Mouse (Mus musculus): ENCODE measurements at regions not wholly inside any gene's neighbourhood (a gene's known extent, or its start where the extent isn't known, plus 50 kb on each side); places are given as distances from the start of the nearest gene placed in this dataset.

DNA sequence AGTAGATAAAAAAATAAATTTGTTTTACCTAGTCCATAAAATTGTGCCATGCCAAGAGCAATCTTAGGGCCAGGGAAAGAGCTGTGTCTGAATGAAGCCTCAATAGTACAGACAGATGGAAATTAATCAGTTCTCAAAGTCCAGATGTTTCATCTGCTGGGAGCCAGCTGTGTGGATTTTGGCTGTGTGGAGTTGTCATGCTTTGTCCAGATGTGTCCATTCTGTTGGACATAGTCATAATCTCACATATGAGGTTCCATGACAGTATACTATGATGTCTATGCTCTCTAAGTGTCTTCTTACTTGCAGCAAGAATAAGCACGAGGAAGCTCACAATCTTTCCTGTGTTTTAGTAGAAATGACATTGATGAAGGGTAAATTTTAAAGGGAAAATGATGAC is 105.8 kb upstream of the 4933415F23Rik start:
- no peak for DNase-seq (ENCODE audit: low spot score in 2 of 2)

DNA sequence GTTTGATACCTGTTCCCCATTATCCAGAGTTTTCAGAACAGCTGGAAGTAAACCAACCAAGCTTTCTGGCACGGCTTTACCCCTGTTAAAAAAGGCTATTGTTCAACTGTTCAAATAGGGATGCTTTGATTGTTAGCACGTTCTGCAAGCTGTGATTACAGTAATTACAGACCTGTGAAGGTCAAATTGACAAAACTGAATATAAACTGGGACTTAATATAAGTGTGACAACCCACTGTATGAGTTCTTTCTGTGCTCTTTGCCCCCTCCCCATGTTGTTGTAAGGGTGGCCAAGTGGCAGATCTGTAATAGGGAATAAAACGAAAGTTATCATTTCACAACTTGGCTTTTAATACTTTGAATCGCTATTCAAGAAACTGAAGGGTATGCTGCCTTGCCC is 105.0 kb upstream of the 4933415F23Rik start:
- DNase-seq (ENCODE audit: low spot score in 2 of 2), result no peak

DNA sequence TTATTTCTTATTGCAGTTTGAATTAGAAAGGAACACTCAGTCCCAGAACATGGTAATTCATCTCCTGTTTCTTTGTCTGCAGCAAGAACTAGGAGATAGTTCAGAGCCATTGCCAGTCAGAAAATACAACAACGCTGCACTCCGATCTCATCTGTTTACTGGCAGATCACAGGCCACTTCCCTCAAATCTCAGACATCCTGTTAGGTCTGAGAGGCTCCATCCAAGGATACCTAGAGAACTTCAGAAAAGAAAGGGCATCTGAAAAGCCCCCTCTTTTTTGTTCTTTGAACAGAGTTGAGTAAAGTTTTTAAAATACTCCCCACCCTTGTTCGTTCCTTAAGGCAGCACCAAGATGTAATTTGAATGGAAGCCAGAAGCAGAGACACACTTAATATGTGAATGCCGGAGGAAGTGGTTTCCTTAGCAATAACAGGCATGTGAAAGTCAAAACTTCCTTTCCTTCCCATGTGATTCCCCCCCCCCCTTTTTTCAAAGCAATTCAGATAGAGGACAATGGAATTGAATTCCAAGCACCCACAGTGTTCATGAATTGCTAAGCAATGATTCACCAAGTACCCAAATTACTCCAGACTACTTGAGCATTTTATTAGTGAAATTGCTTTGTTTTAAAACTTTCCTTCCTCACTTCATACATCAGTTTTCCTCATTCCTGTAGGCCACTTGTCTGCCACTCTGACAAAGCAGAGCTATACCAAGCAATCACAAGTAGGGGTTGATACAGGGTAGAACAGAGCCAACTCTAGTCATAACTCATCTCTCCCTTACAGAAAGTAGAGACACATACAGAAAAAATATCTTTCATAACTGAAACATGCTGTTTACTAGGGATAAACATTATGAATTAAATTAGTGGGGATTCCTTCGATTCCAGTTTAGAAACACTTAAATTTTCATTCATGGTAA is 100.7 kb upstream of the 4933415F23Rik start:
- DNase-seq (ENCODE audit: low spot score in 2 of 2), result no peak

DNA sequence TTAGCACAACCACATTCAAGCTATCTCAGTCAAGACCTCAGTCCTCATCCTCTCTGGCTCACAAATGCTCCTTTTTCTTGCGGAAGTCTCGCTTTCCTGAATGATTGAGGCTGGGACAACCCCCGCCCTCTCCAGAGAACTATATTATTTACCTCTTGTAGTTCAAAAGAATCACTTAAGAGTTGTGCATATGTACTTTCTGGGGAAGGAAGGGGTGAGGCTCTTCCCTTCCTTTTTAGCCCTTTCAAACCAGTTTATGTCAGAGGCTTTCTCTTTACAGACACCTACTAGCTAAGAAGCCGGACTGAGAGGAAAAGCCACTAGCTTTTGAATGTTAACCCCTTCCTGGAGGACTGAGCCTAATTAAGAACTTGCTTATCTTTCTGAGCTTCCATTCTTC is 98.4 kb upstream of the 4933415F23Rik start:
- DNase-seq (ENCODE audit: low spot score in 2 of 2), result no peak

DNA sequence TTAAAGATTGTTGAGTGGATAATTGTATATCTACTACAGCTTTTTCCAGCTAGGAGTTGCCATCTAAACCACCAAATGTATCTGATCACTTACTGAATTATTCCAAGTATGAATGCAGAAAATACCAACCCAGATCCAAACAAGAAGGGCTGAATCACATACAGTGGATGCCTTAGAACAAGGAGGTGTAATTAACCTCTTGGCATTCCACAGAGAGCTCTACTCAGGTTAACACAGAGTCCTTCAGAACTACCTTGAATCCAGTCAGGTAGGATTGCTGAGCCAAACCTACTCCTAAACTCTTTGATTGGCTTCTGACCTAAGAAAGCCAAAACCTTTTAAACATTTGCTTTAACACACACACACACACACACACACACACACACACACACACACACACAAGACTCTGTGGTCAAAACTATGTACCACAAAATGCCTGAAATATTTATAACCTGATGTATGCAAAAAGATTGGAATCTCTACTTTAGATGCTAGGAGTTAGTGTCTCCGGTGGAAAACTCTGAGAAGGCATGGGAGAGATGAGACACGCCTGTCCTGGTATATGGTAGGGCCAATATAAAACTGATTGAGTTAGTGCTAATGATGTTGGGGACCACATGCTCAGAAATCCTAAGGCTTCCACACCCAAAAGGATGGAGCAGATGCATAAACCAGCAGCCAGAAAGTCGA is 88.4 kb upstream of the 4933415F23Rik start:
- no peak for DNase-seq (ENCODE audit: low spot score in 2 of 2)

DNA sequence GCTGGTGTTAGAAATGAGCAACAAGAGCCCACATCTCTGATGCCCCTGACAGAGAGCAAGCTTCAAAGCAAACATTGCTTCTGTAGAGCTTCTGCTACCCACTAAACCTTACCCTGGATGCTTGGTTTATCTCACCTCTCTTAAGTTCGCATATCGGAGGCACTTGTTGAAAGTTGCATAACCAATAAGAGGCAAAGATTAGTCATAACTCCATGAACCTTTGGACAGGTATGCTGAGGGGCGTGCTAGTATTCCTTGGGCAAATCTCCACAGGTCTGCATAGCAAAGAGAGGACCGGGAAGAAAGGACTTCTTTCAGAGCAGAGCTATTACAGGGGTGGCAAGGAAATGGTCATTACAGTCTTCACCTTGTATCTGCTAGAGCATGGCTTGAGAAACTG is 87.7 kb upstream of the 4933415F23Rik start:
- no peak for DNase-seq (ENCODE audit: low spot score in 2 of 2)

DNA sequence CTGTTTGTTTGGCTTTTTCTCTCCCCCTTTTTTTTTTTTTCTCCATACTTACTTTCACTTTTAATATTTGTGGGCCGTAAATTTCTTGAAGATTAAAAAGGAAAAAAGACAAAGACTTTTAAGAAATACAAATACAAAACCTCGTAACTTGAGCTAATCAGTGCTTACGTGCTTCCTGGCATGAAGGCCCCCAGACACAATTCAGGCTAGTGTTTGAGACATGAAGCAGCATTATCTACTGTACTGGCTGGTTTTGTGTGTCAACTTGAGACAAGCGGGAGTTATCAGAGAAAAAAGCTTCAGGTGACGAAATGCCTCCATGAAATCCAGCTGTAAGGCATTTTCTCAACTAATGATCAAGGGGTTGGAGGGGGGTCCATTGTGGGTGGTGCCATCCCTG is 86.2 kb upstream of the 4933415F23Rik start:
- no peak for DNase-seq (ENCODE audit: low spot score in 2 of 2)

DNA sequence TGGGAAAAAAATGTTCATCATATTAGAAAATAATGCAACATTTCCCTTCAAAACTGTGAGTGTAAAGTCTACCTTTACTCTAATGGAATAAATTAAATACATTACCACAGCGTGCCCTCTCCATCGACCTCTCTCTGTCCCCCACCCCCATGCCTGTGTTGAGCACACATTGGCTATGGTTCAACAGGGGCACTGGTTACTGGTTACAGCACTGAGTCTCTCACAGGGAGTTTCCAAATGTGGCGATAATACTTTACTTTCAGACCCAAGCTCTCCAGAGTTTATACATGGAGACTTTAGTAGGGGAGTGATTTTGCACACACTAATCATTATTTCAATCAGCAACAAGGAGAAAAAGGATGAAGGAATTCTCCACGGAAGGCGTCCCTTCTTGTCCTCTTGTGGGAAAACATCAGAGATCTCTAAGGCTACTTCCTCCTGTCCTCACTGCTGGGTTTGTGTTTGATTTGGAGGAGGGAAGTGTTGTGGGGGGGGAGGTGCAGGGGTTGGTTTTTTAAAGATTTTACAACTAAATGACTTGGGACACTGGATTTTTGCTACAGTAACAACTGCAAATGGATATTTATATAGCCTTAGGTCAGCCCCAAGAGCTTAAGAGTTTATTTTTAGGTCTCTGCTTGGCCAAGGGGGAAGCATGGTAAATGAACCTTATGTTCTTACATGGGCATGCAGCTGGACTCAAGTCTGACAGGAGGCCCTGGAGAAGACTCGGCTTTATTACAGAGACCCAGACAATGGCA is 85.6 kb upstream of the 4933415F23Rik start:
- DNase-seq (ENCODE audit: low spot score in 2 of 2), result no peak

DNA sequence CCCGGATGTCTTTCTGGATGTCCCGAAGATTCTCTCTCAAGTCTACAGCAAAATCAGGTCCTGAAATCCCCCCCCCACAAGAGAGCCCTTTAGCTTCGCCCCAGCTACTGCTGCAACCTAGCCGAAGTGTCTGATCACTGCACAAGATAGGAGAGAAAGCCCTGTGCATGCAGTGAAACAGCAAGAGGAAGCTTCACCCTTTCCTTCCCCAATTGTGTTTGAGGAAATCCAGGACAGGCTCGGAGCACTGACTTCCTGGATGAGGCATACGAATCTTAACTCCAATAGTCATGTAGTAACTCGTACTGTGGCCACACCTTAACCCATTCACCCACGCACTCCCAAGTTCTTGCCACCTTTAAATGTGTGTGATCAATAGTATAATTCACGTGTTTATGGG is 82.7 kb upstream of the 4933415F23Rik start:
- no peak for DNase-seq (ENCODE audit: low spot score in 2 of 2)

DNA sequence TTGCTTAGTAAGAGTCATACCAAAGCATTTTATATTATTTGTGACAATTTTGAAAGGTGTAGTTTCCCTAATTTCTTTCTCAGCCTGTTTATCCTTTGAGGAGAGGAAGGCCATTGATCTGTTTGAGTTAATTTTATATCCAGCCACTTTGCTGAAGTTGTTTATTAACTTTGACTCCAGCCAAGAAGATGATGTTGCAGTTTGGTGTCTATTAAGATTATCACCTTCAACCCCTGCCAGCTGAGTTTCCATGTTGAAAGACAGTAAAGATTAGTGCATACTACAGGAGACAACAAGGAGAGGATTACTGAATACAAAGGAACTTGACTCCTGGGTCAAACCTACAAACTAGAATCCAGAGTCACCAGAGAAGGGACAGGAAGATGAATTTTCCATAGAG is 80.5 kb upstream of the 4933415F23Rik start:
- no peak for DNase-seq (ENCODE audit: low spot score in 2 of 2)

DNA sequence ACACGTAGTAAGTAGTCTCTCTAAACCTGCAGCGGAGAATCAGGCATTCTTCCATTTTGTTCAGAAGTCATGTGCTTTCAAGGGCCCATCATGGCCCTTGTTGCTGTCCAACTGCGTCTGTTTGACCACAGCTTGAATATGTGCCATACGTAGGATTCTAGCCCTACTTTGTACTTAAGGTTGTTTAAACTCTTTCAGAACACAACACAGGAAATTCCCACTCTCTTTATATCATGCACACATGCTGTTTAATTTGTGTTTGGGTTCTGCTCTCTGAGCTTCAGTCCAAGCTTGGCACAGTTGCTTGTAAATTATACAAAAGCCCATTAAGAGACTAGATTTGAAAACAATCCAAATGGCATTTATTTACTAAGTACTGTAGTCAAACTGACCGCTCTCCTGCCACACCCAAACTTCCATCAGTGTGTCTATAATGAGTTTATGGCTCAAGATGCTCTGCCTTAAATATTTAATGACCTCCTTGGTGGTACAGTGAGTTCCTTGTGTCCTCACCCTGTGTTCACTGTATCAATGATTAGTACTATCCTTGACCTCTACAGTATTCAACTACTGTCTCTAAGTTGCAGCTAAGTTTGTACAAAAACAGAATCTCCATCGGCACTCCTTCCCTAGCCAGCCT is 76.4 kb upstream of the 4933415F23Rik start:
- DNase-seq (ENCODE audit: low spot score in 2 of 2), result no peak

DNA sequence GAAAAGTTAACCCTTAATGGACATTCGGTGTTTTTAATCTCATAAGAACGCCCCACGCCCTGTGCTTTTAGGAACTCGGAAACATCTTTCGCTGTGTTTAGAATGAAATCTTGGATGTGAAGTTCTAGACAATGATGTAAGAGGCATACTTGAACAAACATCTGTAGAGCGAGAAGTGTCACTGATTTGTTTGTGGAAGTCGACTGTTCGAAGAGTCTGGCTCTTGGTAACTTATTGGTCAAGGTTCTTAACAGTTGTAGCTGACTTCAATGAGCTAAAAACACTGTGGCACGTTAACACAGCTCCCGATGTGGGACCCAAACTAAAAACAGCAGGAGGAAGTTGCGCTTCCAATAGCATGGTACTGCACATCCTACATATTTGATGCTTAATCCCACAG is 72.0 kb upstream of the 4933415F23Rik start:
- no peak for DNase-seq (ENCODE audit: low spot score in 2 of 2)

DNA sequence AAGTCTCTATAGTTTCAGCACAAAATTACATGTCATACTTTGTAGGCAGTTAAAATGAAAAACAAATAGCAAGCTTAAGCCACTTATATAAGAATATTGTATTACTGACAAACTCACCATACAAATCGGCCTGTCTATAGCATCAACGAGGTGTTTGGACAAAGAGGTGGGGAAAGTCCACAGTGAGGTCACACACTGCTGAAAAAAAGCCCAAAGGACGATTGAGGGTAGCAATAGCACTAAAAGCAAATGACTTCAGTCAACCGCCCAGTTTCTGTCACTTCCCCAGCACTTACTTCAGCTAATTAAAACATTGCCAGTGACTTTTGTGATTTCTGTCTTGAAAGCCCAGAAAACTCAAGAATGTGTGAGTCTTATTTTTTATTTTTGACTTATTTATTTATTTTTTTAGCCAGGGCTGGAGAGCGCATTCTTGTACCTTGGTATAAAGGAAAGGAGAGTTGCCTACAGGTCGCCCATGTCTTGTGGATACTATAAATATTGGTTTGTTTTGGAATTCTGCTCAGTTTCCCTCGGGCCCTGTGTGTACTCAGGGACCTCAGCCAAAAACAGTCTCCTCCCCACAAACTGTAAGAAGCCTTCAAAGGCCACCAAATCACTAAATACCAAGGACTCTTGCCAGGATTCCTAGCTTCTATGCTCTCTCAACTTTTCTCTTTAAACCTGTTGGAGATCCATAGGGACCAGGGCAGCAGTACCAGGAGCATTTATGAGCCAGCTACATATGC is 71.2 kb upstream of the 4933415F23Rik start:
- no peak for DNase-seq (ENCODE audit: low spot score in 2 of 2)

DNA sequence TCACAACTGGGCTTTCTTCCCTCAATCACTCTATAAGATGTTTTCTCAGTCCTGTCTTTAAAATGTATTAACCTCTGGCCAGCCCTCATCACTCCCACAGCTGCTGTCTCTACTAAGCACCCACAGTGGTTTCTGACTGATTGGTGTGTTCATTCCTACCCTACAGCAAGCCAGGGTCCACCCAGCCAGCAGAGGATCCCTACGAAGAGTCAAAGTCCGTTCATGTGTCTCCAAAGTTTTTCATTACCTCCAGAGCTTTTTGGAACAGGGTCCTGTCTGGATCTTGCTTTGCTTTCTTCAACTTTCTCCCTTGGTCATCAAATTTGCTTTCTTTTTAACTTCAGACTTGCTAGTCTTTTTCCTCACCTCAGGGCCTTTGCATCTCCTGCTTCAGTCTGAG is 69.3 kb upstream of the 4933415F23Rik start:
- DNase-seq (ENCODE audit: low spot score in 2 of 2), result no peak

DNA sequence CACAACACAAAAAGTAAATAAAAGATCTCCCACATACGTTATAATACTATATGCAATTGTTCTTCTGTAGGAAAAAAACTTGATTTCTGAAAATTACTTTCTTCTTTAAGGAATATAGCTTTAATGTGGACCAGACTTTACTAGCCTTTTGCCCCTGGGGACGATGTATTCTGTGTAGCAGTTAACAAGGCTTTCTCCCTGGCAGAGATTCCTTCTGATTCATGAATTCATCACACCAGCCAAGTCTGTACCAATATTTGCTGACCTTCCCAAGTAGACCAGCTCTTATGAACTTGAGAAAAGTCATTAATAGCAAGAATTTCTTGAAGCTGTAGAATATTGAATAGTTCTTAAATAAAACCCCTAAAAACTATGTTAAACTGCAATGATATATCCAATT is 68.7 kb upstream of the 4933415F23Rik start:
- DNase-seq (ENCODE audit: low spot score in 2 of 2), result no peak

DNA sequence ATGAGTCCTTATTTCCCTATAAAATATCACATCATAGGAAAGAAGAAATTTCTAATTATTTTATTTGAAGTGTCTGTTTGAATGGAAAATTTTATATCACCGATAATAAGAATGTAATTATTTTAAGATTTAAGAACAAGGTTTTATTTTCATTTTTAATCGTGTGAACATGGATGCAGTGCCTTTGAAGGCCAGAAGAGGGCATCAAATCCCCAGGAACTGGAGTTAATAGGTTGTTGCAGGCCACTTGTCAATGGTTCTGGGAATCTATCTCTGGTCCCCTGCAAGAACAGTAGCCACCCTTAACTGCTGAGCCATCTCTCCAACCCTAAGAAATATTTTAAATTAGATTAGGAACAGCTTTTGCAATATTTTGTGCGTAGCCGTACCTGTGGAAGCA is 66.5 kb upstream of the 4933415F23Rik start:
- DNase-seq (ENCODE audit: low spot score in 2 of 2), result no peak

DNA sequence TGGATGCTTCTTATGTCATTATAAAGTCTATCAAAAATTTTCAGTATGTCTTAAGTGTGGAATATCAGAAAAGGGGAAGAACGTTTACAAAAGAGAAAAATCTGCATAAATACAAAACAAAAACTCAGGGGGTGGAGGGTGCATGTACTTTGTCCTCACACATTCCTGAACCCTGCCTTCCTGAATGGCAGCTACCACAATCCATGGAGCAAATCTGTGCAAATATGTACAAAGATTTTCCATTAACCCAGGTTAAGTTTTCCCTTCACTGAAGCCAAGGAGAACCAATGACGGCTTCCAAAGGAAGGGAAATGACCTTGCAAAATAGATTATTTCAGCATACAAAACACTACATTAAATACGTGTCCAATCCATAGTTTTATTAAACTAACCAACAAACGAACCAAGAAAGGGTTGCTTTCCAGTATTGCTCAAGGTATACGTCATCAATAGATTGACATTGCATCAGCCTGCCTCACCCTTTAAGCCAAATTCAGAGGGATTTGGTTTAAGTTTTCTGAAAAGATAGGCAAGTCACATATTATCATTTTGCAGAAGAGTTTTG is 61.4 kb upstream of the 4933415F23Rik start:
- no peak for DNase-seq (ENCODE audit: low spot score in 2 of 2)

DNA sequence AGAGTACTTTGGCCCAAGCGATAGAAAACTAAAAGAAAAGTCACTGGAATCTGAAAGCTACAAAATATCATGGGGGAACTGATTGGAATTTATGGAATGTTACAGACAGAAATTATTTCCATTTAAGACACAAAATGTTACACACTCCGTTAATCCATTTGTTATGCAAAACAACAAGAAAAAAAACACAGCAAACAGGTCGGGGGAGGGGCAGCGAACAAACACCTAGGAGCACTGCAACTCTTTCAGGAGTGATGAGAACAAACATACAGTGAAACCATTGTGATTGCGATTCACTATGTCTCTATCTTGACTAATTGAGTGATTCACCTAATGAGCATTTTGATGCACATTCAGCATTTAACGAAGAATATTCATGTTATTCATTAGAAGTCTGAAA is 60.7 kb upstream of the 4933415F23Rik start:
- DNase-seq (ENCODE audit: low spot score in 2 of 2), result no peak
